ENCODE assay signal across 26 mouse cellular contexts in genomic region chr2:83251173-83252101, GRCm38 (mm10).
"Had no signal": no experiment of that assay in that cellular context is flagged by ENCODE, and none has a peak within 500 bp of the region (broad histone marks: within the 10 kb centered on the region; RNA-seq: fewer than 3 reads in every experiment).

No protein-coding gene starts in this region.

- H3K36me3 ChIP-seq: heart, embryonic 13.5 days; heart, embryonic 15.5 days; hindbrain, embryonic 13.5 days; hindbrain, embryonic 15.5 days; kidney, embryonic 15.5 days; limb, embryonic 13.5 days; limb, embryonic 15.5 days; liver, embryonic 12.5 days had no signal

- DNase-seq: gastrocnemius, postnatal 14 days; gastrocnemius, postnatal 36 days; heart, adult 11 months; heart, adult 2 months; heart, postnatal 14 days; heart, postnatal 36 days; kidney, adult 11 months; kidney, adult 2 months; kidney, adult 9 months; kidney, postnatal 14 days; kidney, postnatal 36 days; layer of hippocampus, adult 9-11 months; layer of hippocampus, postnatal 36 days; left cerebral cortex, postnatal 4 days had no signal

- ATAC-seq: hindbrain, postnatal 0 days; liver, embryonic 12.5 days had no signal

- H3K4me1 ChIP-seq: heart, embryonic 13.5 days; heart, embryonic 15.5 days; hindbrain, embryonic 13.5 days; hindbrain, embryonic 15.5 days; kidney, embryonic 15.5 days; limb, embryonic 13.5 days; limb, embryonic 15.5 days; liver, embryonic 12.5 days had no signal

- H3K4me2 ChIP-seq: heart, embryonic 11.5 days; heart, embryonic 13.5 days; heart, embryonic 15.5 days; hindbrain, embryonic 13.5 days; hindbrain, embryonic 15.5 days; kidney, embryonic 15.5 days; limb, embryonic 13.5 days; limb, embryonic 15.5 days; liver, embryonic 12.5 days had no signal

- H3K9ac ChIP-seq: heart, embryonic 13.5 days; heart, embryonic 15.5 days; hindbrain, embryonic 13.5 days; hindbrain, embryonic 15.5 days; kidney, embryonic 15.5 days; limb, embryonic 13.5 days; limb, embryonic 15.5 days; liver, embryonic 12.5 days; liver, embryonic 14.5 days had no signal

- H3K4me3 ChIP-seq: heart, adult 2 months; heart, embryonic 13.5 days; heart, embryonic 15.5 days; hindbrain, embryonic 13.5 days; hindbrain, embryonic 15.5 days; kidney, embryonic 15.5 days; limb, embryonic 13.5 days; limb, embryonic 15.5 days; liver, embryonic 12.5 days had no signal

- H3K27ac ChIP-seq: heart, adult 2 months; heart, embryonic 13.5 days; heart, embryonic 15.5 days; hindbrain, embryonic 13.5 days; hindbrain, embryonic 15.5 days; hindbrain, postnatal 0 days; kidney, embryonic 15.5 days; kidney, postnatal 0 days; limb, embryonic 13.5 days; limb, embryonic 15.5 days; liver, embryonic 12.5 days; liver, embryonic 14.5 days had no signal

- H3K9me3 ChIP-seq: heart, embryonic 13.5 days; heart, embryonic 15.5 days; hindbrain, embryonic 13.5 days; hindbrain, embryonic 15.5 days; kidney, embryonic 15.5 days; limb, embryonic 13.5 days; limb, embryonic 15.5 days; liver, embryonic 12.5 days had no signal

- H3K27me3 ChIP-seq: heart, embryonic 13.5 days; heart, embryonic 15.5 days; hindbrain, embryonic 13.5 days; hindbrain, embryonic 15.5 days; kidney, embryonic 15.5 days; limb, embryonic 13.5 days; limb, embryonic 15.5 days; liver, embryonic 12.5 days had no signal
